Mouse (Mus musculus) embryonic fibroblast, embryonic 13.5 days (primary cell): ENCODE measurements at regions not wholly inside any gene's neighbourhood (a gene's known extent, or its start where the extent isn't known, plus 50 kb on each side); places are given as distances from the start of the nearest gene placed in this dataset.

Source experiments
- CTCF ChIP-seq: IDR thresholded peaks from 2 replicates; pipeline ENCODE4 v1.5.1; 2011; ENCODE audit warnings: mild to moderate bottlenecking, control low read depth, low read length, moderate library complexity, borderline replicate concordance; ENCODE audit not compliant: insufficient read depth
- POLR2A ChIP-seq: IDR thresholded peaks from 2 replicates; pipeline ENCODE4 v1.6.1; 2011; ENCODE audit warnings: low read depth, mild to moderate bottlenecking, control low read depth, low read length, moderate library complexity

DNA sequence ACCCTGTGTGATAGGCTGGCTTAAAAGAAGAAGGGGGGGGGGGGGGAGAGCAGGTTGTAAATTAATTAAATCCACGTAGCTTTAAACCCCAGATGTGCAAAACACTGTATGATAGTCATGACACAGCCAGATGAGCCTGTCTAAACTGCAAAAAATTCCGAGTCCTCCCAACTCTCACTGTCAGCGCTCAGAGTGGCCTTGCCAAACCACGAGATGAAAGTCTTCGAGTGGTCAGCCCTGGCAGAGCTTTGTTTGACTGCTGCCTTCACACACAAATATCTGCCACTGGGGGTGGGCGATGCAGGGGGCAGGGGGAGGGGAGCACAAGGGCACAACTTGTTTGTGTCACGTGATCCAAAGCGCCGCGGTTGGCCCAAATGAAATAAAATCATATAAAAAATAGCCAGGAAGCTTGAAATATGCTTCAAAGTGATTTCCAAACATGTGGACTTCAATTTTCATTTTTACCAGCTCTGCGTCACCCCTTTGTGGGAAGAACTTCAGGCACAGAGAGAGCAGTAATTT is 396.5 kb upstream of the Jarid2 start:
- TF ChIP-seq CTCF, result no peak
- no peak for TF ChIP-seq POLR2A
